In the genomic region with DNA sequence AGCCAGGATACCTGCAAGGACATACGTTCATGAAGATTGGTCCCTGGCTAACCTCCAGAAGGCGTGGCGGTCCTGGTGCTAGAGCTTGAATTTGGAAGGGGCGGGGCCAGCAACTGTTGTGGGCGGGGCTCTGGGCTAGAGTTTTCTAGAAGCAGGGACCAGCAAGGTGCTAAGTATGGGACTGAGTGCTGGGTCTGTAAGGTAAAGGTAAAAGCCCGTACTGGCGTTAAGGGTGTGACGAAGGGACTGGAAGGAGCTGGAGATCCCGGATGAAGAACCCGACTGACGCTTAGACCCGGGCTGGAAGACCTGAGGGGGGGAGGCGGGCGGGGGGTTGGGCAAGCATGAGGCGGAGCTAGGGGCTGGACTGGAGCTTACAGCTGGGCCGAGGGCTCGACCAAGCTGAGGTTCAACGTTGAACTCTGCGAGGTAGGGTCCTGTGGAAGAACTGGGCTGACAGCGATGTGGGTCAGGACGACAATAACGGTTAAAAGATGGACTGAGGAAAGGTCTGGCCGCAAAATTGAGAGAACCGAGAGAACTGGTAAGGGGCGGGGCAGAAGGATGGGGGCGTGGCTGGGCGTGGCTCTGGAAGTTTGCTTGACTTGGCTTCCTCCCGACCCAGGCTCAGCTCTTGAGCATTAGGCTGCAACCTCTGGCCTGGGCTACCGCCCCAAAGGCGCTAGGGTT, we compare ENCODE assay signal across 8 mouse cellular contexts. TPM values are rescaled to one million over a fixed set of nuclear protein-coding genes. Genes with fewer than 3 reads are reported as not detected.
DNase-seq lines count a peak whose midpoint lies in the region; ATAC-seq and TF ChIP-seq lines count a peak whose summit lies in the region.

No protein-coding gene starts in this region.

- peak; percentile 68 for DNase-seq in Muller cell, postnatal 12 days (ENCODE audit: inconsistent ontology term)
- peak; percentile 80 for DNase-seq in embryo, embryonic 10 days (ENCODE audit: low spot score)
- DNase-seq in gastrocnemius, postnatal 4 days (ENCODE audit: low spot score in 2 of 2): peak; percentile 63 to 80
- peak; percentile 89 for DNase-seq in liver, postnatal 0 days
- peak; percentile 60 for DNase-seq in thymus, postnatal 0 days (ENCODE audit: low spot score)
- no peak for DNase-seq in layer of hippocampus, adult 9-11 months

- H3K9ac ChIP-seq in intestine, embryonic 15.5 days: peak overlapping the region; percentile 38
- H3K9ac ChIP-seq in liver, postnatal 0 days (replicated peaks): peak overlapping the region; percentile 59
- H3K9ac ChIP-seq in neural tube, embryonic 12.5 days: no peak overlapping the region

- H3K4me3 ChIP-seq in intestine, embryonic 15.5 days (replicated peaks): peak overlapping the region; percentile 50
- H3K4me3 ChIP-seq in liver, postnatal 0 days (ENCODE audit: low read depth, low read length): peak overlapping the region; percentile 64
- peak overlapping the region; percentile 23 for H3K4me3 ChIP-seq in neural tube, embryonic 12.5 days

- TF ChIP-seq EP300 in liver, postnatal 0 days (IDR thresholded peaks at IDR 0.05; ENCODE audit: low read depth): no peak

- H3K4me1 ChIP-seq in intestine, embryonic 15.5 days (replicated peaks): peaks cover 19% of the 10 kb centered on the region
- H3K4me1 ChIP-seq in liver, postnatal 0 days (ENCODE audit: insufficient read depth): peaks cover 13% of the 10 kb centered on the region
- H3K4me1 ChIP-seq in neural tube, embryonic 12.5 days: peaks cover 20% of the 10 kb centered on the region

- no peak overlapping the region; the same call in 1 of the 2 replicates for H3K27ac ChIP-seq in intestine, embryonic 15.5 days
- no peak overlapping the region for H3K27ac ChIP-seq in liver, postnatal 0 days (ENCODE audit: low read depth)
- no peak overlapping the region for H3K27ac ChIP-seq in neural tube, embryonic 12.5 days

- peak; percentile 86 for ATAC-seq in intestine, embryonic 15.5 days
- ATAC-seq in liver, postnatal 0 days: peak; percentile 83
- ATAC-seq in neural tube, embryonic 12.5 days (ENCODE audit: low FRiP score, low read depth): peak; percentile 51

- no peak for TF ChIP-seq CTCF in liver, postnatal 0 days (IDR thresholded peaks at IDR 0.05; ENCODE audit: low read depth)

- 4% methylated on average over 30 of the region's 30 CpGs for WGBS in intestine, embryonic 15.5 days
- 3% methylated on average over 29 of the region's 30 CpGs for WGBS in liver, postnatal 0 days (ENCODE audit: insufficient replicate concordance)
- 6% methylated on average over 30 of the region's 30 CpGs for WGBS in neural tube, embryonic 12.5 days

- peak overlapping the region; percentile 67 for H3K4me2 ChIP-seq in intestine, embryonic 15.5 days (replicated peaks)
- H3K4me2 ChIP-seq in liver, postnatal 0 days (ENCODE audit: low read depth, low read length): peak overlapping the region; percentile 94
- H3K4me2 ChIP-seq in neural tube, embryonic 12.5 days (replicated peaks): peak overlapping the region; percentile 51

- H3K9me3 ChIP-seq in intestine, embryonic 15.5 days: no peaks in the 10 kb centered on the region
- H3K9me3 ChIP-seq in liver, postnatal 0 days (ENCODE audit: low read length): no peaks in the 10 kb centered on the region
- no peaks in the 10 kb centered on the region for H3K9me3 ChIP-seq in neural tube, embryonic 12.5 days

- peaks cover 14% of the 10 kb centered on the region; the same call in 1 of the 2 replicates for H3K36me3 ChIP-seq in intestine, embryonic 15.5 days
- H3K36me3 ChIP-seq in liver, postnatal 0 days (replicated peaks; ENCODE audit: insufficient read depth, low read length): peaks cover 3% of the 10 kb centered on the region; the same call in 1 of the 2 replicates
- peaks cover 32% of the 10 kb centered on the region for H3K36me3 ChIP-seq in neural tube, embryonic 12.5 days

- no peaks in the 10 kb centered on the region for H3K27me3 ChIP-seq in intestine, embryonic 15.5 days (replicated peaks)
- H3K27me3 ChIP-seq in liver, postnatal 0 days (ENCODE audit: insufficient read depth, low read length): peaks cover 19% of the 10 kb centered on the region
- no peaks in the 10 kb centered on the region for H3K27me3 ChIP-seq in neural tube, embryonic 12.5 days (replicated peaks)

RNA-seq across cellular contexts. Expression of a gene that starts 1.4 kb away (rescaled TPM):
- total RNA-seq in gastrocnemius, postnatal 4 days (2021): 1 to 10 TPM; 1.9 to 2.4 TPM
- polyA plus RNA-seq in intestine, embryonic 15.5 days (2015; fragmentation: Nextera tagmentation; extraction: Ambion mirVana): 2.6 and 3.1 TPM in 2 replicates
- 0.84 and 1.00 TPM in 2 replicates for polyA plus RNA-seq in liver, postnatal 0 days (2015; fragmentation: Nextera tagmentation; extraction: Ambion mirVana)
- 2.5 and 2.9 TPM in 2 replicates for polyA plus RNA-seq in neural tube, embryonic 12.5 days (2016; fragmentation: Nextera tagmentation; extraction: Ambion mirVana)
- 0.49 and 0.84 TPM in 2 replicates for polyA plus RNA-seq in thymus, postnatal 0 days (2015; fragmentation: Nextera tagmentation; extraction: Ambion mirVana)

RNA-seq across cellular contexts. Expression of a gene that starts 6.3 kb away (rescaled TPM):
- 10 to 100 TPM; 43.9 to 45.7 TPM for total RNA-seq in gastrocnemius, postnatal 4 days (2021)
- polyA plus RNA-seq in intestine, embryonic 15.5 days (2015; fragmentation: Nextera tagmentation; extraction: Ambion mirVana): 87.9 and 91.4 TPM in 2 replicates
- polyA plus RNA-seq in liver, postnatal 0 days (2015; fragmentation: Nextera tagmentation; extraction: Ambion mirVana): 26.6 and 28.9 TPM in 2 replicates
- 71.0 and 76.5 TPM in 2 replicates for polyA plus RNA-seq in neural tube, embryonic 12.5 days (2016; fragmentation: Nextera tagmentation; extraction: Ambion mirVana)
- 26.4 and 29.6 TPM in 2 replicates for polyA plus RNA-seq in thymus, postnatal 0 days (2015; fragmentation: Nextera tagmentation; extraction: Ambion mirVana)

RNA-seq across cellular contexts. Expression of a gene that starts 11.2 kb away (rescaled TPM):
- total RNA-seq in gastrocnemius, postnatal 4 days (2021): 1,000 to 10,000 TPM; 1,488 to 1,617 TPM
- 1,310 and 1,463 TPM in 2 replicates for polyA plus RNA-seq in intestine, embryonic 15.5 days (2015; fragmentation: Nextera tagmentation; extraction: Ambion mirVana)
- polyA plus RNA-seq in liver, postnatal 0 days (2015; fragmentation: Nextera tagmentation; extraction: Ambion mirVana): 732 and 758 TPM in 2 replicates
- 895 and 982 TPM in 2 replicates for polyA plus RNA-seq in neural tube, embryonic 12.5 days (2016; fragmentation: Nextera tagmentation; extraction: Ambion mirVana)
- polyA plus RNA-seq in thymus, postnatal 0 days (2015; fragmentation: Nextera tagmentation; extraction: Ambion mirVana): 1,919 and 1,995 TPM in 2 replicates

RNA-seq across cellular contexts. Expression of a gene that starts 18.0 kb away (rescaled TPM):
- total RNA-seq in gastrocnemius, postnatal 4 days (2021): 10 to 100 TPM; 12.6 to 16.0 TPM
- 39.1 and 39.8 TPM in 2 replicates for polyA plus RNA-seq in intestine, embryonic 15.5 days (2015; fragmentation: Nextera tagmentation; extraction: Ambion mirVana)
- 38.2 and 40.3 TPM in 2 replicates for polyA plus RNA-seq in liver, postnatal 0 days (2015; fragmentation: Nextera tagmentation; extraction: Ambion mirVana)
- 8.2 and 10.5 TPM in 2 replicates for polyA plus RNA-seq in neural tube, embryonic 12.5 days (2016; fragmentation: Nextera tagmentation; extraction: Ambion mirVana)
- 12.2 and 13.5 TPM in 2 replicates for polyA plus RNA-seq in thymus, postnatal 0 days (2015; fragmentation: Nextera tagmentation; extraction: Ambion mirVana)

RNA-seq across cellular contexts. Expression of a gene that starts 18.1 kb away (rescaled TPM):
- total RNA-seq in gastrocnemius, postnatal 4 days (2021): 1 to 10 TPM; 6.6 to 7.5 TPM
- 14.4 and 17.1 TPM in 2 replicates for polyA plus RNA-seq in intestine, embryonic 15.5 days (2015; fragmentation: Nextera tagmentation; extraction: Ambion mirVana)
- polyA plus RNA-seq in liver, postnatal 0 days (2015; fragmentation: Nextera tagmentation; extraction: Ambion mirVana): 4.9 and 5.4 TPM in 2 replicates
- polyA plus RNA-seq in neural tube, embryonic 12.5 days (2016; fragmentation: Nextera tagmentation; extraction: Ambion mirVana): 10.2 and 11.1 TPM in 2 replicates
- polyA plus RNA-seq in thymus, postnatal 0 days (2015; fragmentation: Nextera tagmentation; extraction: Ambion mirVana): 14.1 and 14.5 TPM in 2 replicates
